8 mouse cellular contexts compared by ENCODE assay signal in the genomic region with DNA sequence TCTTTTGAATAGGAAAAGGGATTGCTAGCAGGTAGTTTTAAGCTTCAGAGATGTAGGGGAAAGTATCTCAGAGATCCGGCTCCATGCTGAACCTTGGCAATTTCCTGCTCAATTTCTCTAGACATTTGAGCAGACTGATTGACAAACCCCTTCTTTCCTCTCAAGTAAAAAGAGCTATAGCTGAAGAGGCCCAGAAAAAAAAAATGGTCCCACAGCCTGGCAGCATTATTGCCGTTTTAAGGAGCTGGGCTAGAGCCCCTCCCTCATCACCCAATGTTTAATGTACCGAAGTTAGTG. TPM values are rescaled to one million over a fixed set of nuclear protein-coding genes. Genes with fewer than 3 reads are reported as not detected.
DNase-seq lines count a peak whose midpoint lies in the region; ATAC-seq and TF ChIP-seq lines count a peak whose summit lies in the region.

No protein-coding gene starts in this region.

- no peak for ATAC-seq in kidney, postnatal 0 days (replicated peaks; ENCODE audit: low FRiP score, low read depth)
- no peak for ATAC-seq in embryonic facial prominence, embryonic 14.5 days (ENCODE audit: low read depth)
- no peak for ATAC-seq in intestine, embryonic 16.5 days
- ATAC-seq in neural tube, embryonic 12.5 days (ENCODE audit: low FRiP score, low read depth), result no peak

- no peaks in the 10 kb centered on the region for H3K36me3 ChIP-seq in kidney, postnatal 0 days (ENCODE audit: insufficient read depth, low read length)
- H3K36me3 ChIP-seq in embryonic facial prominence, embryonic 14.5 days (ENCODE audit: control insufficient read depth, insufficient read depth, low read length), result no peaks in the 10 kb centered on the region
- no peaks in the 10 kb centered on the region for H3K36me3 ChIP-seq in intestine, embryonic 16.5 days (ENCODE audit: control insufficient read depth, insufficient read depth, low read length)
- no peaks in the 10 kb centered on the region for H3K36me3 ChIP-seq in neural tube, embryonic 12.5 days

- H3K9me3 ChIP-seq in kidney, postnatal 0 days (replicated peaks; ENCODE audit: low read length), result no peaks in the 10 kb centered on the region
- H3K9me3 ChIP-seq in embryonic facial prominence, embryonic 14.5 days (ENCODE audit: control insufficient read depth, low read length), result no peaks in the 10 kb centered on the region
- H3K9me3 ChIP-seq in intestine, embryonic 16.5 days (ENCODE audit: control insufficient read depth, low read length), result no peaks in the 10 kb centered on the region
- H3K9me3 ChIP-seq in neural tube, embryonic 12.5 days, result no peaks in the 10 kb centered on the region

- no peak for DNase-seq in kidney, postnatal 0 days (ENCODE audit: low spot score)
- no peak for DNase-seq in kidney, postnatal 36 days
- DNase-seq in embryonic facial prominence, embryonic 14.5 days (ENCODE audit: low spot score), result no peak
- DNase-seq in layer of hippocampus, postnatal 14 days (ENCODE audit: low spot score in 2 of 2), result no peak
- DNase-seq in thymus, postnatal 10 days (ENCODE audit: low spot score in 2 of 2), result no peak
- DNase-seq in adrenal gland, postnatal 10 days, result no peak

- TF ChIP-seq CTCF in kidney, postnatal 0 days (IDR thresholded peaks at IDR 0.05; ENCODE audit: low read depth), result no peak

- peak overlapping the region; percentile 42 for H3K4me2 ChIP-seq in kidney, postnatal 0 days (ENCODE audit: low read length)
- peak overlapping the region; percentile 97 for H3K4me2 ChIP-seq in embryonic facial prominence, embryonic 14.5 days (ENCODE audit: low read depth, low read length)
- H3K4me2 ChIP-seq in intestine, embryonic 16.5 days (ENCODE audit: low read depth, low read length), result peak overlapping the region; percentile 45
- peak overlapping the region; percentile 45 for H3K4me2 ChIP-seq in neural tube, embryonic 12.5 days (replicated peaks)

- no peak overlapping the region for H3K9ac ChIP-seq in kidney, postnatal 0 days (ENCODE audit: low read depth, low read length)
- no peak overlapping the region; the same call in 1 of the 2 replicates for H3K9ac ChIP-seq in embryonic facial prominence, embryonic 14.5 days (ENCODE audit: low read depth, low read length)
- H3K9ac ChIP-seq in intestine, embryonic 16.5 days (ENCODE audit: low read depth, low read length), result peak overlapping the region; percentile 6; the same call in 1 of the 2 replicates
- H3K9ac ChIP-seq in neural tube, embryonic 12.5 days, result no peak overlapping the region

- H3K4me1 ChIP-seq in kidney, postnatal 0 days (replicated peaks; ENCODE audit: insufficient read depth, low read length), result no peaks in the 10 kb centered on the region; the same call in 1 of the 2 replicates
- H3K4me1 ChIP-seq in embryonic facial prominence, embryonic 14.5 days (ENCODE audit: control insufficient read depth, insufficient read depth, low read length), result peaks cover 2% of the 10 kb centered on the region
- H3K4me1 ChIP-seq in intestine, embryonic 16.5 days (ENCODE audit: control insufficient read depth, insufficient read depth, low read length), result peaks cover 2% of the 10 kb centered on the region; the same call in 1 of the 2 replicates
- peaks cover 3% of the 10 kb centered on the region for H3K4me1 ChIP-seq in neural tube, embryonic 12.5 days

- H3K4me3 ChIP-seq in kidney, postnatal 0 days (replicated peaks; ENCODE audit: low read depth, low read length), result no peak overlapping the region
- peak overlapping the region; percentile 68 for H3K4me3 ChIP-seq in embryonic facial prominence, embryonic 14.5 days (ENCODE audit: low read depth, low read length)
- peak overlapping the region; percentile 30 for H3K4me3 ChIP-seq in intestine, embryonic 16.5 days (ENCODE audit: low read length)
- peak overlapping the region; percentile 99; the same call in 1 of the 2 replicates for H3K4me3 ChIP-seq in neural tube, embryonic 12.5 days

- peak overlapping the region; percentile 70 for H3K27ac ChIP-seq in kidney, postnatal 0 days
- H3K27ac ChIP-seq in embryonic facial prominence, embryonic 14.5 days (replicated peaks; ENCODE audit: low read depth, low read length), result peak overlapping the region; percentile 79
- H3K27ac ChIP-seq in intestine, embryonic 16.5 days (ENCODE audit: low read length), result peak overlapping the region; percentile 62
- H3K27ac ChIP-seq in neural tube, embryonic 12.5 days, result no peak overlapping the region

- WGBS in kidney, postnatal 0 days, result 1% methylated on average over 3 of the region's 3 CpGs
- WGBS in embryonic facial prominence, embryonic 14.5 days, result 4% methylated on average over 3 of the region's 3 CpGs
- under 1% methylated on average over 3 of the region's 3 CpGs for WGBS in intestine, embryonic 16.5 days
- 1% methylated on average over 3 of the region's 3 CpGs for WGBS in neural tube, embryonic 12.5 days

- H3K27me3 ChIP-seq in kidney, postnatal 0 days (ENCODE audit: insufficient read depth, low read length), result no peaks in the 10 kb centered on the region
- H3K27me3 ChIP-seq in embryonic facial prominence, embryonic 14.5 days (replicated peaks; ENCODE audit: control insufficient read depth, insufficient read depth, low read length), result no peaks in the 10 kb centered on the region
- no peaks in the 10 kb centered on the region for H3K27me3 ChIP-seq in intestine, embryonic 16.5 days (replicated peaks; ENCODE audit: control insufficient read depth, insufficient read depth, low read length)
- no peaks in the 10 kb centered on the region for H3K27me3 ChIP-seq in neural tube, embryonic 12.5 days (replicated peaks)

RNA-seq across cellular contexts. Expression of a gene that starts 2.0 kb away (rescaled TPM):
- polyA plus RNA-seq in kidney, postnatal 0 days (2015; fragmentation: Nextera tagmentation; extraction: Ambion mirVana), result 27.8 and 30.5 TPM in 2 replicates
- polyA plus RNA-seq in embryonic facial prominence, embryonic 14.5 days (2014; fragmentation: Nextera tagmentation; extraction: Ambion mirVana), result 21.5 and 27.1 TPM in 2 replicates
- 10.1 and 13.7 TPM in 2 replicates for polyA plus RNA-seq in intestine, embryonic 16.5 days (2015; fragmentation: Nextera tagmentation; extraction: Ambion mirVana)
- polyA plus RNA-seq in neural tube, embryonic 12.5 days (2016; fragmentation: Nextera tagmentation; extraction: Ambion mirVana), result 39.1 and 43.0 TPM in 2 replicates
- 100 to 1,000 TPM in 1 of 2 experiments, 10 to 100 TPM in 1; 98.9 to 110 TPM for total RNA-seq in layer of hippocampus, postnatal 14 days (2021)
- 10 to 100 TPM; 37.9 to 41.6 TPM for total RNA-seq in adrenal gland, postnatal 10 days (2021)

Comparison
In these comparisons a context has a peak if more than half of its experiments do, and no peak if none do; other contexts are left out.
1. H3K4me2 ChIP-seq: peak in every context shown above with its lines; median percentile 97 in embryonic facial prominence, embryonic 14.5 days; 45 in intestine, embryonic 16.5 days; 45 in neural tube, embryonic 12.5 days; 42 in kidney, postnatal 0 days.